Mouse (Mus musculus) thymus, adult 18-20 months (tissue): ENCODE data around the gene Cdh13.

ENCODE experiments used
- DNase-seq, 2 experiments: peaks; one replicate each; pipeline ENCODE4 v3.0.0; 2022; ENCODE audit warnings: mixed read lengths in 2 of 2

The Cdh13 gene

GRCm38 (mm10) chr8:118968896-118969295 lies 685.4 kb downstream of the Cdh13 start:
- DNase-seq: no peak

GRCm38 (mm10) chr8:118979800-118980199 lies 696.3 kb downstream of the Cdh13 start:
- no peak for DNase-seq

GRCm38 (mm10) chr8:118983724-118984123 lies 700.2 kb downstream of the Cdh13 start:
- no peak for DNase-seq

- DNase-seq: no peak
Observed at GRCm38 (mm10) chr8:118986796-118987195, 703.3 kb downstream of the Cdh13 start.

- DNase-seq: no peak
Observed at GRCm38 (mm10) chr8:118995641-118996188, 712.2 kb downstream of the Cdh13 start.

- DNase-seq: no peak
Observed at GRCm38 (mm10) chr8:119000595-119000994, 717.1 kb downstream of the Cdh13 start.

- DNase-seq: no peak
Observed at GRCm38 (mm10) chr8:119004821-119005220, 721.3 kb downstream of the Cdh13 start.

GRCm38 (mm10) chr8:119018675-119019074 lies 735.1 kb downstream of the Cdh13 start:
- no peak for DNase-seq

- no peak for DNase-seq
Observed at GRCm38 (mm10) chr8:119020781-119021180, 737.2 kb downstream of the Cdh13 start.

GRCm38 (mm10) chr8:119021478-119021877 lies 737.9 kb downstream of the Cdh13 start:
- no peak for DNase-seq

- DNase-seq: no peak
Observed at GRCm38 (mm10) chr8:119022301-119022870, 738.9 kb downstream of the Cdh13 start.

GRCm38 (mm10) chr8:119033398-119033797 lies 749.9 kb downstream of the Cdh13 start:
- DNase-seq: no peak

GRCm38 (mm10) chr8:119034037-119034436 lies 750.5 kb downstream of the Cdh13 start:
- DNase-seq: no peak

GRCm38 (mm10) chr8:119035126-119035525 lies 751.6 kb downstream of the Cdh13 start:
- DNase-seq: no peak

GRCm38 (mm10) chr8:119037571-119037970 lies 754.0 kb downstream of the Cdh13 start:
- no peak for DNase-seq

GRCm38 (mm10) chr8:119039358-119039757 lies 755.8 kb downstream of the Cdh13 start:
- no peak for DNase-seq

- DNase-seq: no peak
Observed at GRCm38 (mm10) chr8:119057876-119058275, 774.3 kb downstream of the Cdh13 start.

GRCm38 (mm10) chr8:119061671-119062070 lies 778.1 kb downstream of the Cdh13 start:
- DNase-seq: no peak

- no peak for DNase-seq
Observed at GRCm38 (mm10) chr8:119064523-119064922, 781.0 kb downstream of the Cdh13 start.

- DNase-seq: no peak
Observed at GRCm38 (mm10) chr8:119072291-119072690, 788.8 kb downstream of the Cdh13 start.

GRCm38 (mm10) chr8:119085022-119085421 lies 801.5 kb downstream of the Cdh13 start:
- no peak for DNase-seq

GRCm38 (mm10) chr8:119098261-119098660 lies 814.7 kb downstream of the Cdh13 start:
- DNase-seq: no peak

GRCm38 (mm10) chr8:119102871-119103270 lies 819.3 kb downstream of the Cdh13 start:
- DNase-seq: no peak

- no peak for DNase-seq
Observed at GRCm38 (mm10) chr8:119109655-119110054, 826.1 kb downstream of the Cdh13 start.

GRCm38 (mm10) chr8:119112861-119113260 lies 829.3 kb downstream of the Cdh13 start:
- DNase-seq: no peak
